Mouse (Mus musculus) CH12.LX (cell line): ENCODE results near the gene Ush1g.

Experiments used
- BHLHE40 ChIP-seq: IDR thresholded peaks from 2 replicates; pipeline ENCODE4 v1.6.1; 2011; ENCODE audit warnings: mild to moderate bottlenecking, low read depth, low read length, improper control_type of control experiment
- CTCF ChIP-seq, 2 experiments: IDR thresholded peaks in 1 of 2; conservative IDR thresholded peaks in 1 of 2; 2 replicates each; pipeline ENCODE4 v1.5.1; 2011 to 2012; ENCODE audit warnings: low read depth in 2 of 2, low read length in 2 of 2, improper control_type of control experiment in 1 of 2, inconsistent platforms in 1 of 2, mild to moderate bottlenecking in 1 of 2, moderate library complexity in 1 of 2
- EP300 ChIP-seq: IDR thresholded peaks from 2 replicates; pipeline ENCODE4 v1.6.1; 2011; ENCODE audit warnings: low read length, improper control_type of control experiment
- MAFK ChIP-seq: IDR thresholded peaks from 2 replicates; pipeline ENCODE4 v1.6.1; 2011; ENCODE audit warnings: low read length, improper control_type of control experiment; ENCODE audit not compliant: insufficient replicate concordance
- MAX ChIP-seq: IDR thresholded peaks from 2 replicates; pipeline ENCODE4 v1.6.1; 2011; ENCODE audit warnings: low read length, improper control_type of control experiment
- MYC ChIP-seq: IDR thresholded peaks from 2 replicates; pipeline ENCODE4 v1.6.1; 2011; ENCODE audit warnings: low read depth, mild to moderate bottlenecking, improper control_type of control experiment, low read length
- NRF1 ChIP-seq: IDR thresholded peaks from 2 replicates; pipeline ENCODE4 v1.6.1; 2014; ENCODE audit warnings: low read depth, mild to moderate bottlenecking, inconsistent platforms, low read length, improper control_type of control experiment, moderate library complexity
- RAD21 ChIP-seq: IDR thresholded peaks from 2 replicates; pipeline ENCODE4 v1.6.1; 2011; ENCODE audit warnings: low read depth, mild to moderate bottlenecking, low read length, improper control_type of control experiment, moderate library complexity
- RCOR1 ChIP-seq: conservative IDR thresholded peaks from 2 replicates; pipeline ENCODE4 v1.6.1; 2012; ENCODE audit warnings: low read depth, mild to moderate bottlenecking, inconsistent platforms, low read length, improper control_type of control experiment
- TBP ChIP-seq: conservative IDR thresholded peaks from 2 replicates; pipeline ENCODE4 v1.6.1; 2011; ENCODE audit warnings: low read depth, low read length, improper control_type of control experiment
- USF1 ChIP-seq: IDR thresholded peaks from 2 replicates; pipeline ENCODE4 v1.6.1; 2014; ENCODE audit warnings: low read depth, mild to moderate bottlenecking, inconsistent platforms, low read length, improper control_type of control experiment
- ZC3H11A ChIP-seq: IDR thresholded peaks from 2 replicates; pipeline ENCODE4 v1.6.1; 2012; ENCODE audit warnings: low read depth, mild to moderate bottlenecking, inconsistent platforms, low read length, improper control_type of control experiment
- ZMIZ1 ChIP-seq: IDR thresholded peaks from 2 replicates; pipeline ENCODE4 v1.6.1; 2012; ENCODE audit warnings: low read depth, mild to moderate bottlenecking, inconsistent platforms, low read length, improper control_type of control experiment

- no peak for TF ChIP-seq CTCF (conservative IDR thresholded peaks at IDR 0.05 in 1 of 2, IDR thresholded peaks at IDR 0.05 in 1 of 2; ENCODE audit: low read depth in 2 of 2, low read length in 2 of 2)
- no peak for TF ChIP-seq MYC
- no peak for TF ChIP-seq BHLHE40
- TF ChIP-seq EP300: no peak
- no peak for TF ChIP-seq MAX
- TF ChIP-seq RCOR1: no peak
- TF ChIP-seq ZC3H11A: no peak
- no peak for TF ChIP-seq NRF1
- TF ChIP-seq USF1: no peak
- TF ChIP-seq RAD21: no peak
- TF ChIP-seq TBP: no peak
- no peak for TF ChIP-seq MAFK
- TF ChIP-seq ZMIZ1: no peak
Observed at GRCm38 (mm10) chr11:115269330-115270066, 52.3 kb downstream of the Ush1g start.
